Mouse (Mus musculus): Measurements from ENCODE around the gene Myb.

Myb gene

GRCm38 (mm10) chr10:21160537-21161358 is at the start of gene Myb:
TSS of gene Myb (minus strand) at chr10:21160984.
- peak; percentile 6 to 17 for DNase-seq (ENCODE audit: low spot score in 2 of 2)

GRCm38 (mm10) chr10:21207378-21207777 is 46.6 kb upstream of the Myb start:
- no peak for DNase-seq (ENCODE audit: low spot score in 2 of 2)

GRCm38 (mm10) chr10:21206232-21206631 is 45.4 kb upstream of the Myb start:
- DNase-seq (ENCODE audit: low spot score in 2 of 2) = no peak

- DNase-seq (ENCODE audit: low spot score in 2 of 2) = no peak
Observed at GRCm38 (mm10) chr10:21204496-21205085, 43.8 kb upstream of the Myb start.

- no peak for DNase-seq (ENCODE audit: low spot score in 2 of 2)
Observed at GRCm38 (mm10) chr10:21203886-21204285, 43.1 kb upstream of the Myb start.

- no peak for DNase-seq (ENCODE audit: low spot score in 2 of 2)
Observed at GRCm38 (mm10) chr10:21203461-21203860, 42.7 kb upstream of the Myb start.

GRCm38 (mm10) chr10:21200761-21201160 is 40.0 kb upstream of the Myb start:
- DNase-seq (ENCODE audit: low spot score in 2 of 2) = no peak

- DNase-seq (ENCODE audit: low spot score in 2 of 2) = no peak
Observed at GRCm38 (mm10) chr10:21200322-21200721, 39.5 kb upstream of the Myb start.

- no peak for DNase-seq (ENCODE audit: low spot score in 2 of 2)
Observed at GRCm38 (mm10) chr10:21196646-21197116, 35.9 kb upstream of the Myb start.

- no peak for DNase-seq (ENCODE audit: low spot score in 2 of 2)
Observed at GRCm38 (mm10) chr10:21195597-21195996, 34.8 kb upstream of the Myb start.

GRCm38 (mm10) chr10:21193935-21194505 is 33.2 kb upstream of the Myb start:
- no peak for DNase-seq (ENCODE audit: low spot score in 2 of 2)

GRCm38 (mm10) chr10:21193088-21193934 is 32.5 kb upstream of the Myb start:
- no peak for DNase-seq (ENCODE audit: low spot score in 2 of 2)

GRCm38 (mm10) chr10:21192436-21192835 is 31.7 kb upstream of the Myb start:
- DNase-seq (ENCODE audit: low spot score in 2 of 2) = no peak

GRCm38 (mm10) chr10:21189756-21190397 is 29.1 kb upstream of the Myb start:
- no peak for DNase-seq (ENCODE audit: low spot score in 2 of 2)

GRCm38 (mm10) chr10:21189275-21189601 is 28.5 kb upstream of the Myb start:
- no peak for DNase-seq (ENCODE audit: low spot score in 2 of 2)

GRCm38 (mm10) chr10:21188564-21189274 is 27.9 kb upstream of the Myb start:
- peak in 1 of 2 experiments; percentile 28 for DNase-seq (ENCODE audit: low spot score in 2 of 2)

- no peak for DNase-seq (ENCODE audit: low spot score in 2 of 2)
Observed at GRCm38 (mm10) chr10:21187847-21188246, 27.1 kb upstream of the Myb start.

GRCm38 (mm10) chr10:21186733-21187132 is 25.9 kb upstream of the Myb start:
- no peak for DNase-seq (ENCODE audit: low spot score in 2 of 2)

GRCm38 (mm10) chr10:21178711-21179110 is 17.9 kb upstream of the Myb start:
- DNase-seq (ENCODE audit: low spot score in 2 of 2) = no peak

- DNase-seq (ENCODE audit: low spot score in 2 of 2) = no peak
Observed at GRCm38 (mm10) chr10:21178281-21178680, 17.5 kb upstream of the Myb start.

- DNase-seq (ENCODE audit: low spot score in 2 of 2) = no peak
Observed at GRCm38 (mm10) chr10:21172650-21173200, 11.9 kb upstream of the Myb start.
